Mouse (Mus musculus) MEL (cell line): ENCODE data around the gene Ldhc. TPM values are rescaled to one million over a fixed set of nuclear protein-coding genes. Genes with fewer than 3 reads are reported as not detected.

ENCODE experiments used
- DNase-seq: peaks from one replicate; pipeline ENCODE4 v3.0.0; 2011; ENCODE audit warnings: low read depth, low spot score
- H3K27ac ChIP-seq: 2 replicates; pipeline ENCODE4 v1.5.1; 2012; ENCODE audit warnings: low read depth, mild to moderate bottlenecking, control low read depth, low read length, moderate library complexity; ENCODE audit not compliant: control insufficient read depth
- H3K27me3 ChIP-seq, 2 experiments: fragments of 150-350 bp in 1 of 2; sonication (generic) in 1 of 2; 2 replicates each; pipeline ENCODE4 v1.6.1; 2012; ENCODE audit warnings: low read length in 2 of 2, mild to moderate bottlenecking in 2 of 2, improper control_type of control experiment in 1 of 2, moderate library complexity in 1 of 2; ENCODE audit not compliant: insufficient read depth in 2 of 2, control insufficient read depth in 1 of 2
- H3K36me3 ChIP-seq, 2 experiments: 2 replicates each; pipeline ENCODE4 v1.6.1; 2012 to 2014; ENCODE audit warnings: low read length in 2 of 2, improper control_type of control experiment in 1 of 2, inconsistent platforms in 1 of 2, mild to moderate bottlenecking in 1 of 2; ENCODE audit not compliant: insufficient read depth in 2 of 2, control insufficient read depth in 1 of 2
- H3K4me1 ChIP-seq, 2 experiments: fragments of 150-350 bp in 1 of 2; sonication (generic) in 1 of 2; 2 replicates each; pipeline ENCODE4 v1.6.1; 2012; ENCODE audit warnings: low read length in 2 of 2, improper control_type of control experiment in 1 of 2, mild to moderate bottlenecking in 1 of 2; ENCODE audit not compliant: insufficient read depth in 2 of 2, control insufficient read depth in 1 of 2
- H3K4me3 ChIP-seq, 2 experiments: fragments of 150-350 bp in 1 of 2; sonication (generic) in 1 of 2; 2 replicates each; pipeline ENCODE4 v1.5.1; 2012; ENCODE audit warnings: low read depth in 2 of 2, low read length in 2 of 2, mild to moderate bottlenecking in 2 of 2, moderate library complexity in 2 of 2, control low read depth in 1 of 2, improper control_type of control experiment in 1 of 2; ENCODE audit not compliant: control insufficient read depth in 1 of 2, insufficient read depth in 1 of 2
- H3K79me2 ChIP-seq: 2 replicates; pipeline ENCODE4 v1.6.1; 2012; ENCODE audit warnings: mild to moderate bottlenecking, low read length, moderate library complexity; ENCODE audit not compliant: control insufficient read depth, poor library complexity, insufficient read depth
- H3K9ac ChIP-seq: 2 replicates; pipeline ENCODE4 v1.6.1; 2012; ENCODE audit warnings: low read depth, mild to moderate bottlenecking, control low read depth, low read length, moderate library complexity; ENCODE audit not compliant: control insufficient read depth, poor library complexity, severe bottlenecking
- H3K9me3 ChIP-seq: fragments of 150-350 bp; sonication (generic); replicated peaks from 2 replicates; pipeline ENCODE4 v1.6.1; 2012; ENCODE audit warnings: mild to moderate bottlenecking, low read length, improper control_type of control experiment, moderate library complexity; ENCODE audit not compliant: insufficient read depth
- BHLHE40 ChIP-seq: IDR thresholded peaks from 2 replicates; pipeline ENCODE4 v1.6.1; 2012; ENCODE audit warnings: low read depth, mild to moderate bottlenecking, inconsistent platforms, low read length, improper control_type of control experiment, borderline replicate concordance
- CHD1 ChIP-seq: IDR thresholded peaks from 2 replicates; pipeline ENCODE4 v1.6.1; 2012; ENCODE audit warnings: low read depth, mild to moderate bottlenecking, inconsistent platforms, low read length, improper control_type of control experiment
- CHD2 ChIP-seq: IDR thresholded peaks from 2 replicates; pipeline ENCODE4 v1.6.1; 2011; ENCODE audit warnings: low read length, improper control_type of control experiment
- CTCF ChIP-seq, 3 experiments: IDR thresholded peaks in 2 of 3; conservative IDR thresholded peaks in 1 of 3; 2 replicates each; pipeline ENCODE4 v1.5.1; 2011 to 2012; ENCODE audit warnings: low read length in 3 of 3, low read depth in 2 of 3, mild to moderate bottlenecking in 2 of 3, improper control_type of control experiment in 1 of 3, inconsistent platforms in 1 of 3, mixed read lengths in 1 of 3, moderate library complexity in 1 of 3; ENCODE audit not compliant: control insufficient read depth in 1 of 3, insufficient read depth in 1 of 3, poor library complexity in 1 of 3, severe bottlenecking in 1 of 3
- E2F4 ChIP-seq: IDR thresholded peaks from 2 replicates; pipeline ENCODE4 v1.6.1; 2011; ENCODE audit warnings: low read depth, low read length, improper control_type of control experiment, borderline replicate concordance
- EP300 ChIP-seq, 2 experiments: IDR thresholded peaks; 2 replicates each; pipeline ENCODE4 v1.6.1; 2011; ENCODE audit warnings: improper control_type of control experiment in 2 of 2, low read length in 2 of 2, low read depth in 1 of 2, mild to moderate bottlenecking in 1 of 2
- ETS1 ChIP-seq: IDR thresholded peaks from 2 replicates; pipeline ENCODE4 v1.6.1; 2012; ENCODE audit warnings: low read depth, mild to moderate bottlenecking, inconsistent platforms, low read length, improper control_type of control experiment, moderate library complexity
- GABPA ChIP-seq: IDR thresholded peaks from 2 replicates; pipeline ENCODE4 v1.6.1; 2012; ENCODE audit warnings: low read depth, mild to moderate bottlenecking, inconsistent platforms, low read length, improper control_type of control experiment, moderate library complexity
- GATA1 ChIP-seq: IDR thresholded peaks from 2 replicates; pipeline ENCODE4 v1.6.1; 2011; ENCODE audit warnings: low read depth, low read length, improper control_type of control experiment
- HCFC1 ChIP-seq: IDR thresholded peaks from 2 replicates; pipeline ENCODE4 v1.6.1; 2012; ENCODE audit warnings: low read depth, mild to moderate bottlenecking, inconsistent platforms, low read length, improper control_type of control experiment, moderate library complexity
- JUND ChIP-seq: IDR thresholded peaks from 2 replicates; pipeline ENCODE4 v1.6.1; 2011; ENCODE audit warnings: low read depth, mild to moderate bottlenecking, improper control_type of control experiment, low read length
- MAFK ChIP-seq: IDR thresholded peaks from 2 replicates; pipeline ENCODE4 v1.6.1; 2011; ENCODE audit warnings: low read depth, mild to moderate bottlenecking, low read length, improper control_type of control experiment, borderline replicate concordance
- MAZ ChIP-seq: IDR thresholded peaks from 2 replicates; pipeline ENCODE4 v1.6.1; 2012; ENCODE audit warnings: low read depth, mild to moderate bottlenecking, inconsistent platforms, low read length, improper control_type of control experiment
- NELFE ChIP-seq: IDR thresholded peaks from 2 replicates; pipeline ENCODE4 v1.6.1; 2011; ENCODE audit warnings: low read depth, low read length, improper control_type of control experiment
- NRF1 ChIP-seq: IDR thresholded peaks from 2 replicates; pipeline ENCODE4 v1.6.1; 2014; ENCODE audit warnings: low read depth, mild to moderate bottlenecking, inconsistent platforms, low read length, improper control_type of control experiment, moderate library complexity; ENCODE audit not compliant: poor library complexity, insufficient read depth, severe bottlenecking
- POLR2AphosphoS2 ChIP-seq: IDR thresholded peaks from 2 replicates; pipeline ENCODE4 v1.6.1; 2011; ENCODE audit warnings: low read length, improper control_type of control experiment
- POLR2AphosphoS5 ChIP-seq: IDR thresholded peaks from 2 replicates; pipeline ENCODE4 v1.6.1; 2012; ENCODE audit warnings: low read depth, borderline replicate concordance, mild to moderate bottlenecking, inconsistent platforms, low read length, moderate library complexity, mixed read lengths
- RCOR1 ChIP-seq: IDR thresholded peaks from 2 replicates; pipeline ENCODE4 v1.6.1; 2012; ENCODE audit warnings: low read depth, mild to moderate bottlenecking, inconsistent platforms, low read length, improper control_type of control experiment
- SIN3A ChIP-seq: IDR thresholded peaks from 2 replicates; pipeline ENCODE4 v1.6.1; 2012; ENCODE audit warnings: low read length, improper control_type of control experiment, inconsistent platforms
- TBP ChIP-seq: IDR thresholded peaks from 2 replicates; pipeline ENCODE4 v1.8.0; 2011; ENCODE audit warnings: low read depth, low read length, improper control_type of control experiment
- USF1 ChIP-seq: IDR thresholded peaks from 2 replicates; pipeline ENCODE4 v1.6.1; 2014; ENCODE audit warnings: low read depth, mild to moderate bottlenecking, inconsistent platforms, low read length, improper control_type of control experiment, moderate library complexity
- USF2 ChIP-seq, 2 experiments: IDR thresholded peaks; 2 replicates each; pipeline ENCODE4 v1.6.1; 2011 to 2012; ENCODE audit warnings: improper control_type of control experiment in 2 of 2, low read length in 2 of 2, borderline replicate concordance in 1 of 2, inconsistent platforms in 1 of 2, low read depth in 1 of 2, mild to moderate bottlenecking in 1 of 2; ENCODE audit not compliant: insufficient read depth in 1 of 2
- ZC3H11A ChIP-seq: IDR thresholded peaks from 2 replicates; pipeline ENCODE4 v1.6.1; 2012; ENCODE audit warnings: low read depth, mild to moderate bottlenecking, inconsistent platforms, low read length, improper control_type of control experiment
- ZKSCAN1 ChIP-seq: IDR thresholded peaks from 2 replicates; pipeline ENCODE4 v1.6.1; 2012; ENCODE audit warnings: low read depth, mild to moderate bottlenecking, inconsistent platforms, low read length, improper control_type of control experiment, moderate library complexity
- ZMIZ1 ChIP-seq: IDR thresholded peaks from 2 replicates; pipeline ENCODE4 v1.6.1; 2012; ENCODE audit warnings: low read depth, mild to moderate bottlenecking, inconsistent platforms, low read length, improper control_type of control experiment, moderate library complexity
- ZNF384 ChIP-seq: IDR thresholded peaks from 2 replicates; pipeline ENCODE4 v1.6.1; 2012; ENCODE audit warnings: low read depth, mild to moderate bottlenecking, inconsistent platforms, low read length, improper control_type of control experiment
- polyA plus RNA-seq, 2 experiments: library from polyadenylated mRNA; stranded (reverse) in 1 of 2; unstranded in 1 of 2; fragments of >175 nt in 1 of 2; fragments of >200 nt in 1 of 2; gene quantifications; 2 replicates each; pipeline versions ENCODE4 v1.2.1 to v1.2.4; 2012; ENCODE audit warnings: low replicate concordance in 2 of 2, low read depth in 1 of 2; ENCODE audit not compliant: insufficient read length in 2 of 2, insufficient read depth in 1 of 2, missing spikeins in 1 of 2
- total RNA-seq: library from RNA; depleted of rRNA; stranded (reverse); fragments of 300-350 nt; gene quantifications from 2 replicates; pipeline ENCODE4 v1.2.3, GENCODE M21; 2012

Ldhc gene
- total and polyA plus RNA-seq, 3 experiments = not detected

DNA sequence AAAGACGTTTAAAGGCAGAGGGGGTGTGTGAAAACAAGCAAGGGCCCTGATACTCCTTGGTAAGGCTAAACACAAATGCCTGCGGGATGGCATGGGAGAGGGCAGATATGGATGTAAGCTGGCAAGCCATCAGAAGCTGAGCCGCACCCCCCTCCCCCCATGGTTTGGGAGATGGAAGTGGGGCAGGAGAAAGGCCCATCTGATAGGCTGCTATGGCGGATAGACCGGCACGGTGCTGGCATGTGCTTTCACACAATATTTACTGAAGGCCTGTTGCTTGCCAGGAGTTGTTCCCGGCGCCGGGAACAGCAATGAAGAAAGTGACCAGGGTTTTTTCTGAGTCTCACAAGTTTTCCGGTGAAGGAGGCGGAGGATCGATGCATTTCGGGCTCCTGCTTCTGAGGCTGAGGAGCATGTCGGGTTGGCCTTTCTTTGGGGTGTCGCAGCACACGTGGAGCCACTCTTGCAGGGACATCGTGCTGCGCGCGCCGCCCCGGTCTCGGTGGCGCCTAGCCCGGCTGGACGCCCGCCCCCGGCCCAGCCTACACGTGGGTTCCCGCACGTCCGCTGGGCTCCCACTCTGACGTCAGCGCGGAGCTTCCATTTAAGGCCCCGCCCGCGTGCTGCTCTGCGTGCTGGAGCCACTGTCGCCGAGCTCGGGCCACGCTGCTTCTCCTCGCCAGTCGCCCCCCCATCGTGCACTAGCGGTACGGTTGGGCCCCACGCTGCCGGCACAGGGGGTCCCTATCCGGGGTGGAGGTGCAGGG lies 15.6 kb upstream of the Ldhc start (continued):
- TF ChIP-seq JUND (no peak), CHD1 (no peak), EP300 (IDR thresholded peaks at IDR 0.05; ENCODE audit: low read depth in 1 of 2, low read length in 2 of 2) (peak in 1 of 2 experiments; percentile 7; a peak in 1 of 4 replicates), POLR2AphosphoS5 (0 out of 2 replicates have a peak, but pooled peaks have one; percentile 57), POLR2AphosphoS2 (peak; percentile 95), GABPA (no peak), ZMIZ1 (peak; percentile 98), NELFE (peak; percentile 100), SIN3A (peak; percentile 95), ZNF384 (no peak), ZKSCAN1 (no peak), MAFK (no peak), BHLHE40 (peak; percentile 51), TBP (peak; percentile 96), CTCF (IDR thresholded peaks at IDR 0.05 in 2 of 3, conservative IDR thresholded peaks at IDR 0.05 in 1 of 3; ENCODE audit: control insufficient read depth in 1 of 3, insufficient read depth in 1 of 3, low read depth in 2 of 3, low read length in 3 of 3, poor library complexity in 1 of 3, severe bottlenecking in 1 of 3) (0 out of 6 replicates have a peak, but pooled peaks of 1 of the 3 experiments have one; percentile 9)

DNA sequence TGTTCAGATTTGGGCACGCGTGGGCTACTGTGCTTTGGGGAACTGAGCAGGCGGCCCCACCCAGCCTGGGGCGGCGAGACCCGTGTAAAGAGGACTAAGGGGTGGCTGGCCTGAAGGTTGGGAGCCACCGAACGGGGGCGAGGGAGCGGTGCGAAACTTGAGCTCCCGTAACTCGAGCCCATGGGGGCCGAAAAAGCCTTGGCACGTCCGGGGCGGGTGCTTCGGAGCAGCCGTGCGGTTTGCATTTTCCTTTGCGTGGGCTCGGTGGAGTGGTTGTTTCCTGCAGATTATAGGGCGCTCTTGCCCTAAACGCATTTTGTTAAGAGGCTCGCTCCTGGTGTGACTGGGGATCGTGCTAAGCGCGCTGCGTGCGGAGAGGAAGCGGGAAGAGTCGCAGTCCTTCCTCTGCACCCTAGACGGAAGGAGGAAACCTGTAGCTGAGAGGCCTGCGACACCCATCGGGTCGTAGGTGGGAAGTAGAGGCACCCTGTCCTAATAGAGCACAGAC lies 15.0 kb upstream of the Ldhc start:
- H3K9ac ChIP-seq = peak overlapping the region; percentile 94
- peaks cover 20 to 24% of the 10 kb centered on the region in 2 experiments for H3K36me3 ChIP-seq
- H3K27ac ChIP-seq = peak overlapping the region; percentile 86
- no peaks in the 10 kb centered on the region for H3K9me3 ChIP-seq
- H3K79me2 ChIP-seq = peaks cover 31% of the 10 kb centered on the region
- peak; percentile 62 for DNase-seq
- H3K4me3 ChIP-seq = peak overlapping the region; percentile 84 to 94
- H3K27me3 ChIP-seq = no peaks in the 10 kb centered on the region
- TF ChIP-seq POLR2AphosphoS5 (no peak), USF1 (no peak), GATA1 (no peak), NRF1 (no peak), ZMIZ1 (no peak), E2F4 (no peak), JUND (no peak), USF2 (IDR thresholded peaks at IDR 0.05; ENCODE audit: borderline replicate concordance in 1 of 2, insufficient read depth in 1 of 2, low read depth in 1 of 2, low read length in 2 of 2) (no peak), GABPA (no peak), ETS1 (no peak), BHLHE40 (no peak), HCFC1 (no peak), ZNF384 (no peak), EP300 (IDR thresholded peaks at IDR 0.05; ENCODE audit: low read depth in 1 of 2, low read length in 2 of 2) (no peak), ZC3H11A (no peak), MAZ (no peak), RCOR1 (no peak), CHD2 (no peak)
- peaks cover 0 to 11% of the 10 kb centered on the region in 2 experiments for H3K4me1 ChIP-seq
